Mouse (Mus musculus): ENCODE data around the gene Cpsf6.

Cpsf6 gene

GRCm38 (mm10) chr10:117322630-117323029 is 57.2 kb downstream of the Cpsf6 start:
- DNase-seq: no peak

GRCm38 (mm10) chr10:117320571-117320981 is 59.2 kb downstream of the Cpsf6 start:
- DNase-seq: peak; percentile 84

GRCm38 (mm10) chr10:117316391-117316790 is 63.4 kb downstream of the Cpsf6 start:
- no peak for DNase-seq

GRCm38 (mm10) chr10:117313133-117313532 is 66.7 kb downstream of the Cpsf6 start:
- no peak for DNase-seq

GRCm38 (mm10) chr10:117312168-117312567 is 67.6 kb downstream of the Cpsf6 start:
- DNase-seq: no peak

DNA sequence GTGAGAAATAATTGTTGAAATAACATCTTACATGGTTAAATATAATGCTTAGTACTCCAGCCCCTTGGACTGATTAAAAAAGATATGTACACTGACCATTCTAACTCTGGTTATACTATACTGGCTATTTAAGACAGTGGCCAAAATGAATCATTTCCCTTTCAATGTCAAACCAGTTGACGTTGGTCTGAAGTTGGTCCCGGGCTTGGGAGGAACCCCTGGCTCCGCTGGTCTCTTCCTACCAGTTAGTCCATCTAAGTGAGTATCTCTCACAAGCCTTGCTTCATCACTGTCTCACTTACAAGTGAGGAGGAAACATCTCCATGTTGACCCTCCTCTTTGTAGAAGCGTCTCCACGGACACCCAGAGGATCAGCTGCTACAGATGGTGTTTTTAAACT is 75.4 kb downstream of the Cpsf6 start:
- DNase-seq: no peak

GRCm38 (mm10) chr10:117301688-117302087 is 78.1 kb downstream of the Cpsf6 start:
- DNase-seq: no peak

GRCm38 (mm10) chr10:117299901-117300520 is 79.8 kb downstream of the Cpsf6 start:
- DNase-seq: no peak

DNA sequence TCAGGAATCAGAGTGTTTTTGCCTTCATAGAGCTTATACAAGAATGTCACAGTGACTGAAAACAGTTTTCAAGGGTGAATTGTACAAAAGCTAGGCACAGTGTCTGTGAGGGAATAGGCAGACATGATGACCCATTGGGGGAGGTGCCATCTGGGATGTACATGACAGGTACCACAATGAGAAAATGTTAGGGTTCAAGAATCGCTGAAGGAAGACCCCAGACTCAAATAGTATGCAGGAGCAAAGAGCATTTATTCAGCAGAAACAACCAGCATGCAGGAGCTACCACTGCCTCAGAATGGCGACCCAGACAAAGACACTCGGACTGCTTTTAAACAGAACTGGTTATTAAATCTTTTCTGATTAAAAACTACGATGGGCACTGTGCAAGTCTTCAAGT is 80.7 kb downstream of the Cpsf6 start:
- no peak for DNase-seq

DNA sequence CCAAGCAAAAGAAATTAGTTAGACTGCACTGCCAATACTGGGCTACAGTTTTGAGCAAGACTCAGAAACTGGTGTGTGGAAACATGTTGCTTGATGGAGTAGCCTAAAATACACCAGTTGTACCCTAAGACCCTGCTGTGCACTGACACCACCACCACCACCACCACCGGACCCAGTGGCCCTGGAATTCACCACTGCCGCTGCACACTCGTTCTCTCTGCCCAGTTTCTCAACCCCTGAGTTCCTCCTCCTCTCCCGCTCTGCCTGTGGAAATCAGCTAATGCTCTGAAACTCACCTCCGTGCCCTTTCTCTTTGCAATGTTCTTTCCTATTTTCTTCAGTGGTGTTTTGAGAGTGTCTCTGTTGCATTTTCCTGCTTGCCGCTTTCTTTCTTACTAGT is 81.5 kb downstream of the Cpsf6 start:
- DNase-seq: no peak
